Mouse (Mus musculus) MEL (cell line): ENCODE results near the gene Prlhr.

Experiments used
- CTCF ChIP-seq, 3 experiments: IDR thresholded peaks in 2 of 3; conservative IDR thresholded peaks in 1 of 3; 2 replicates each; pipeline ENCODE4 v1.5.1; 2011 to 2012; ENCODE audit warnings: low read length in 3 of 3, low read depth in 2 of 3, mild to moderate bottlenecking in 2 of 3, improper control_type of control experiment in 1 of 3, inconsistent platforms in 1 of 3, mixed read lengths in 1 of 3, moderate library complexity in 1 of 3; ENCODE audit not compliant: control insufficient read depth in 1 of 3, insufficient read depth in 1 of 3, poor library complexity in 1 of 3, severe bottlenecking in 1 of 3
- RAD21 ChIP-seq: IDR thresholded peaks from 2 replicates; pipeline ENCODE4 v1.6.1; 2011; ENCODE audit warnings: mild to moderate bottlenecking, low read depth, low read length, improper control_type of control experiment

DNA sequence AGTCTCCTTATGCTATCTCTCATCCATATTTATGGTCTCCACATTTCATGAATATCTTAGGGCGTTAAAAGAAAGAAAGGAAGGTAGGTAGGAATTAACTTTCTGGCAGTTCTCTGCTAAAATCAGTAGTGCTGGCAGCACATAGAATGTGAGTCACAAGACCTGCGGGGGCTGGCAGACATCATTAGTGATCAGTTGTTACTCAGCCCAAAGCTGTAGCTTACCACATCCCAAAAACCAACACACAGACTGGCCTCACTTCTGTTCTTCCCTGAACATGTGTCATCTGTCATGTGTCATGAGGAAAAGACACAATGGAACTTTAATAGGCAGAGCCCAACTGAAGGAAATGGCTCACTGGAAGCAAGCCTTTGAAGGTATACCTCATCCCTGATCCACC, 9.0 kb downstream of the Prlhr start:
- TF ChIP-seq CTCF (IDR thresholded peaks at IDR 0.05 in 2 of 3, conservative IDR thresholded peaks at IDR 0.05 in 1 of 3; ENCODE audit: control insufficient read depth in 1 of 3, insufficient read depth in 1 of 3, low read depth in 2 of 3, low read length in 3 of 3, poor library complexity in 1 of 3, severe bottlenecking in 1 of 3) (no peak), RAD21 (no peak)
